Mouse (Mus musculus) liver, embryonic 15.5 days (tissue): ENCODE results near the gene Rras2. TPM values are rescaled to one million over a fixed set of nuclear protein-coding genes. Genes with fewer than 3 reads are reported as not detected.

Experiments
- ATAC-seq: fragments of 200-750 bp; cut with Nextera tagmentation; 2 replicates; pipeline ENCODE4 v1.8.0; 2017; ENCODE audit warnings: moderate number of reproducible peaks, mild to moderate bottlenecking, moderate library complexity; ENCODE audit not compliant: insufficient read depth
- H3K27ac ChIP-seq: fragments of 300-500 bp; sonication (generic); replicated peaks from 2 replicates; pipeline ENCODE4 v1.5.1; 2015; ENCODE audit warnings: mild to moderate bottlenecking, inconsistent platforms
- H3K27me3 ChIP-seq: fragments of 300-500 bp; sonication (generic); 2 replicates; pipeline ENCODE4 v1.6.1; 2015; ENCODE audit warnings: mild to moderate bottlenecking, inconsistent platforms
- H3K36me3 ChIP-seq: fragments of 300-500 bp; sonication (generic); replicated peaks from 2 replicates; pipeline ENCODE4 v1.6.1; 2015; ENCODE audit warnings: moderate library complexity, mild to moderate bottlenecking, inconsistent platforms
- H3K4me1 ChIP-seq: fragments of 300-500 bp; sonication (generic); replicated peaks from 2 replicates; pipeline ENCODE4 v1.6.1; 2015; ENCODE audit warnings: inconsistent platforms
- H3K4me2 ChIP-seq: fragments of 300-500 bp; sonication (generic); 2 replicates; pipeline ENCODE4 v1.6.1; 2015; ENCODE audit warnings: moderate library complexity, mild to moderate bottlenecking, inconsistent platforms
- H3K4me3 ChIP-seq: fragments of 300-500 bp; sonication (generic); replicated peaks from 2 replicates; pipeline ENCODE4 v1.5.1; 2015; ENCODE audit warnings: mild to moderate bottlenecking, inconsistent platforms
- H3K9ac ChIP-seq: fragments of 300-500 bp; sonication (generic); 2 replicates; pipeline ENCODE4 v1.6.1; 2015; ENCODE audit warnings: moderate library complexity, mild to moderate bottlenecking, inconsistent platforms
- H3K9me3 ChIP-seq: fragments of 300-500 bp; sonication (generic); replicated peaks from 2 replicates; pipeline ENCODE4 v1.6.1; 2016; ENCODE audit warnings: inconsistent platforms
- WGBS: fragments of 180-500 bp; shearing (Covaris S2); methylation state at CpG from one replicate; pipeline ENCODE4 v1.1.7; 2015; ENCODE audit warnings: mixed read lengths; ENCODE audit not compliant: insufficient replicate concordance; 5-methylcytosine and 5-hydroxymethylcytosine counted together
- polyA plus RNA-seq: library from polyadenylated mRNA; unstranded; fragments of >200 nt; fragmentation: Nextera tagmentation; extraction: Ambion mirVana; gene quantifications from 2 replicates; pipeline ENCODE4 v1.2.1, GENCODE M21; 2015

The Rras2 gene
- polyA plus RNA-seq, 1 experiment from 2014 or later = 6.7 TPM

DNA sequence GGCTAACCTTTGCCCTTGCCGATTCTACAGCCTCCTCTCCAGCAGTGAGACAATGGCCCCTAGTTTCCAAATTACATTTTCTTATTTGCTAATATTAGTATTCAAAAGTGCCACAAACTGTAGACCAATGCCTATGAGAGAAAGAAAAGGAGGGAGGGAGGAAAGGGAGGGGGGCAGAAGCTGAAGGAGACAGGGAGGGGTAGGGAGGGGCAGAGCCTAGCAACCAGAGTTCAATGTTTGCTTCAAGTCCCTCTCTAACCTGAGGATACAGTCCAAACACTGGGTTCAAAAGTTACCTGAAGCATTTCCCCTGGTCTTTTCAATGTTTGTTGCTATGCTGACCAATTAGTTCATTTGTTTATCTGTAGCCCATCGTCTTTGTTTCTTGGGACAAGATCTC, 7.1 kb downstream of the Rras2 start:
- Histone ChIP-seq H3K36me3 (no peaks in the 10 kb centered on the region), H3K4me3 (no peak overlapping the region), H3K4me2 (no peak overlapping the region), H3K4me1 (0 out of 2 replicates have a peak, but pooled peaks cover 6% of the 10 kb centered on the region), H3K9me3 (no peaks in the 10 kb centered on the region), H3K27me3 (peaks cover 7% of the 10 kb centered on the region), H3K27ac (no peak overlapping the region), H3K9ac (no peak overlapping the region)
- ATAC-seq = no peak
- WGBS = 53% methylated on average over 2 of the region's 2 CpGs

- Histone ChIP-seq H3K36me3 (no peaks in the 10 kb centered on the region), H3K4me3 (no peak overlapping the region), H3K9ac (no peak overlapping the region), H3K27ac (no peak overlapping the region), H3K9me3 (no peaks in the 10 kb centered on the region), H3K4me1 (peaks cover 15% of the 10 kb centered on the region), H3K4me2 (no peak overlapping the region), H3K27me3 (no peaks in the 10 kb centered on the region)
- no peak for ATAC-seq
- WGBS = 63% methylated on average over 8 of the region's 8 CpGs
Observed at GRCm38 (mm10) chr7:114105886-114106285, 11.7 kb downstream of the Rras2 start.

DNA sequence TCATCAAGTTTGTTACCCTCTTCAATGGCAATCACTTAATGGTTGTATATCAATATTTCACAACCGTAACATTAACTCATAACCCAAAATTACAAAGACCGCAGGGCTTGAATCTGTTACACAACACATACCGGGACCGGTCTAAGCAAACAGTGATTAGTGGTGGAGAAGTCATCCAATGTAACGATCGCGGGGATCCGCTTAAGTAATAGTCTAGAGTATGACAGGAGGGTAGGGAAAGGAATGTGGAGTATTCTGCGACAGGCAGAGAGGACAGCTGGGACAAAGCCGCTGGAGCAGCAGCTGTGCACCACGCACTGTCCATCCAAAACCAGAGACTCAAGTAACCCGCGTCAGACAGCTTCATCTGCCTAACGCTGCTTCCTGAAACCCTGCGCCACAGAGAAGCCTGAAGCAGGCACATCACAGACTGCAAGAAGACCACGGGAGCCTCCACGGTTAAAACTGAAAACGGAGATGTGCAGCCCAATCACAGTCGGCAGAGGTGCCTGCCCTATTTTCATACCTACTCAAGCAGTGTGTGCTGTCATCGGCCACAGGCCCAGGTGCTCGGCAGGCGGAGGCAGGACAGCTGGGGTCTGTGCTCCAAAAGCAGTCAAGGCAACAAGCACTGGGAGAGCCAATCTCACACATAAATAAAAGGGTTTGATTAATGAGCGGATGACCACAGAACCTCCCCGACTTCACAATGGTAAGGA, 13.8 kb downstream of the Rras2 start:
- H3K9ac ChIP-seq = no peak overlapping the region
- ATAC-seq = no peak
- H3K27me3 ChIP-seq = no peaks in the 10 kb centered on the region
- H3K4me3 ChIP-seq = no peak overlapping the region
- H3K36me3 ChIP-seq = no peaks in the 10 kb centered on the region
- WGBS = 69% methylated on average over 24 of the region's 24 CpGs
- no peak overlapping the region for H3K4me2 ChIP-seq
- no peak overlapping the region for H3K27ac ChIP-seq
- no peaks in the 10 kb centered on the region for H3K9me3 ChIP-seq
- H3K4me1 ChIP-seq = peaks cover 13% of the 10 kb centered on the region

- 53% methylated on average over 4 of the region's 4 CpGs for WGBS
- Histone ChIP-seq H3K27ac (no peak overlapping the region), H3K4me3 (no peak overlapping the region), H3K4me1 (peaks cover 13% of the 10 kb centered on the region), H3K36me3 (no peaks in the 10 kb centered on the region), H3K4me2 (no peak overlapping the region), H3K9me3 (no peaks in the 10 kb centered on the region), H3K9ac (no peak overlapping the region), H3K27me3 (no peaks in the 10 kb centered on the region)
- no peak for ATAC-seq
Observed at GRCm38 (mm10) chr7:114103152-114103551, 14.4 kb downstream of the Rras2 start.

GRCm38 (mm10) chr7:114102609-114103008, 15.0 kb downstream of the Rras2 start:
- no peak for ATAC-seq
- no peak overlapping the region for H3K27ac ChIP-seq
- H3K36me3 ChIP-seq = no peaks in the 10 kb centered on the region
- H3K27me3 ChIP-seq = no peaks in the 10 kb centered on the region
- H3K9ac ChIP-seq = no peak overlapping the region
- no peak overlapping the region for H3K4me3 ChIP-seq
- peaks cover 13% of the 10 kb centered on the region for H3K4me1 ChIP-seq
- no peaks in the 10 kb centered on the region for H3K9me3 ChIP-seq
- WGBS = 59% methylated on average over 4 of the region's 4 CpGs
- no peak overlapping the region for H3K4me2 ChIP-seq

GRCm38 (mm10) chr7:114101412-114101811, 16.2 kb downstream of the Rras2 start:
- Histone ChIP-seq H3K27me3 (no peaks in the 10 kb centered on the region), H3K4me2 (no peak overlapping the region), H3K27ac (no peak overlapping the region), H3K4me3 (no peak overlapping the region), H3K9ac (no peak overlapping the region), H3K36me3 (no peaks in the 10 kb centered on the region), H3K9me3 (no peaks in the 10 kb centered on the region), H3K4me1 (peaks cover 13% of the 10 kb centered on the region)
- no peak for ATAC-seq
- WGBS = 46% methylated on average over 3 of the region's 3 CpGs

- Histone ChIP-seq H3K4me2 (no peak overlapping the region), H3K36me3 (no peaks in the 10 kb centered on the region), H3K9ac (no peak overlapping the region), H3K9me3 (no peaks in the 10 kb centered on the region), H3K27ac (no peak overlapping the region), H3K4me1 (0 out of 2 replicates have a peak, but pooled peaks cover 5% of the 10 kb centered on the region), H3K4me3 (no peak overlapping the region), H3K27me3 (no peaks in the 10 kb centered on the region)
- WGBS = 78% methylated on average over 8 of the region's 8 CpGs
- no peak for ATAC-seq
Observed at GRCm38 (mm10) chr7:114093548-114094174, 23.9 kb downstream of the Rras2 start.

DNA sequence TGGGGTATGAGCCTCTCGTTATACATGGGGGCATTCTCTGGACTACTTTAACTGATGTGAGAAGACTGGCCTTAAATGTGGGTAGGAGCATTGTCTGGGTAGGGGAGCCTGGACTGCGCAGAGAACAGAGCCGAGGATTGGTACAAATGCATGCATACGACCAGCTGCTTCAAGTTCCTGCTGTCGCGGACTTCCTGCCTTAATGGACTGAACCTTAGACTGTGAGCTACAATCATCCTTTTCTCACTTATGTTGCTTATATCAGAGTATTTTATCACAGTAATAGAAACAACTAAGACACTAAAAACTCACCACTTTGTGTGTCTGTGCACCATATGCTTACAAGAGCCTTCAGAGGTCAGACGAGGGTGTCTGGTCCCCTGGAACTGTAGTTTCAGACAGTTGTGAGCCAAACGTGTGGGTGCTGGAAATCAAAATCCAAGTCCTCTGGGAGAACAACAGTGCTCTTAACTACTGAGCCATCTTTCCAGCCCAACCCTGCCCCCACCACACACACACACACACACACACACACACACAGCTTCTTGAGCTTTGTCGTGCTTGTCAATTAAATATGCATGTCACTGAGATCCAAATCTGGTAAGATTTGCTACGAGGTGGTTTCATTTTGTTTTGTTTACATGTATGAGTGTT, 26.6 kb downstream of the Rras2 start:
- H3K4me2 ChIP-seq = no peak overlapping the region
- H3K27ac ChIP-seq = no peak overlapping the region
- WGBS = 53% methylated on average over 10 of the region's 10 CpGs
- no peak overlapping the region for H3K9ac ChIP-seq
- no peak for ATAC-seq
- H3K27me3 ChIP-seq = no peaks in the 10 kb centered on the region
- no peak overlapping the region for H3K4me3 ChIP-seq
- H3K9me3 ChIP-seq = no peaks in the 10 kb centered on the region
- 0 out of 2 replicates have a peak, but pooled peaks cover 5% of the 10 kb centered on the region for H3K4me1 ChIP-seq
- H3K36me3 ChIP-seq = no peaks in the 10 kb centered on the region

DNA sequence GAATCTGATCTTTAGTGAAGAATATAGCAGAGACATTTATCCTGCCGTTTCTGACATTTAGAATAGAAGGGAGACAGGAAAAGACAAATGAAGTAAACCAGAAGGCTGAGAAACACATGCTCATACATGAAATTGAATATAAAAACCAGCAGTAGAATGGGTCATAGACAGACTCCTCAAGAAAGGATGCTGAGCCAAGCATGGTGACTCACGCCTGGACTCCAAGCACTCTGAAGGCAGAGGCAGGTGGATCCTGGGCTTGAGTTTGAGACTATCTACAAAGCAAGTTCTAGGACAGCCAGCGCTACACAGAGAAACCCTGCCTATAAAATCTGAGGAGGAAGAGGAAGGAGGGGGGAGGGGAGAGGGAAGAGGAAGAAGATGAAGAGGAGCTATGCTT, 27.4 kb downstream of the Rras2 start:
- WGBS = 58% methylated on average over 3 of the region's 3 CpGs
- Histone ChIP-seq H3K9ac (no peak overlapping the region), H3K4me1 (0 out of 2 replicates have a peak, but pooled peaks cover 5% of the 10 kb centered on the region), H3K4me2 (no peak overlapping the region), H3K27me3 (no peaks in the 10 kb centered on the region), H3K9me3 (no peaks in the 10 kb centered on the region), H3K27ac (no peak overlapping the region), H3K36me3 (no peaks in the 10 kb centered on the region), H3K4me3 (no peak overlapping the region)
- no peak for ATAC-seq

DNA sequence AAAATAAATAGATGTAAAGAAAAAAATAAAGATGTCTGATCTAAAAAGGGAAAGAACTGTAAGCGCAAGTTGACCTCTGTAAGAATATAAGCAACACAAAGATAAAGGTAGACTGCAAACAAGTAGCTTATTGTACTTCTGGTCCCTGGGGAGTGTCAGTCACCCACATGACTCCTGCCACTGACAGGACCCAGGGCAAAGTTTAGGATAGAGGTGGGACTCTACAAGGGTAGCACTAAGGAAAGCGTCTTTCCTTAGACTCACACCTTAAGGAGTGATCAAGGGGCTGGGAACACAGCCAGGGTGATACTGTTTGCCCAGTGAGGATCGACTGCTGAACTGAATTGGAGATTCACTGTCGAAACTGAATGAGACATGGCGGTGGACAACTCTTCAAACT, 28.7 kb downstream of the Rras2 start:
- Histone ChIP-seq H3K4me1 (0 out of 2 replicates have a peak, but pooled peaks cover 5% of the 10 kb centered on the region), H3K4me3 (no peak overlapping the region), H3K36me3 (no peaks in the 10 kb centered on the region), H3K27me3 (no peaks in the 10 kb centered on the region), H3K4me2 (no peak overlapping the region), H3K27ac (no peak overlapping the region), H3K9ac (no peak overlapping the region), H3K9me3 (no peaks in the 10 kb centered on the region)
- no peak for ATAC-seq
- 55% methylated on average over 5 of the region's 5 CpGs for WGBS

DNA sequence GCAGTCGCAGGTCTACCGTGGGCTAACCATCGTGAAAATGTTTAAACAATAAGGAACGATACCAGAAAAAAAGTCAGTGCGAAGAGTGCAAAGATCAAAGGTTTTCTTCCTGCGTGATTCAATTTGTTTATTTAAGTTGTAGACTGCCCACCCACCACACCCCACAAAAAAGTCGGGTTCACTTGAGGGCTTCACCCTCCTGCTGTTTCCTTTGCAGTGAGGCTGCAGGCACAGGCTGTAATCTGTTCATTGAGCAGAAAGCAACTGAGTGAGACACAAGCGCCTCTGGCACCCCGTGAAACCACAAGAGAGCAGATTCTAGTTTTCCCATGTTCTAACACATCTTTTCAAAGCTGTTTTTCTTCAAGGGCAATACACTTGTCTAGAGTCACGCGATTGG, 29.6 kb downstream of the Rras2 start:
- Histone ChIP-seq H3K4me3 (no peak overlapping the region), H3K27ac (no peak overlapping the region), H3K4me2 (no peak overlapping the region), H3K4me1 (0 out of 2 replicates have a peak, but pooled peaks cover 5% of the 10 kb centered on the region), H3K9ac (no peak overlapping the region), H3K9me3 (no peaks in the 10 kb centered on the region), H3K36me3 (no peaks in the 10 kb centered on the region), H3K27me3 (no peaks in the 10 kb centered on the region)
- 36% methylated on average over 11 of the region's 11 CpGs for WGBS
- ATAC-seq = no peak
